Mouse (Mus musculus) retina, embryonic 14.5 days (tissue): ENCODE data around the gene Sos2.
A peak's percentile ranks its signal among the peaks of the same experiment; 100 is the strongest.
"Not testable (repeated sequence)": the region's sequence is repeated elsewhere in the genome, so short reads cannot be mapped to it uniquely, and the experiment has no call there.

Experiments
- DNase-seq: peaks from one replicate; pipeline ENCODE4 v3.0.0-alpha.2; 2015; ENCODE audit warnings: low spot score

Sos2 gene

DNA sequence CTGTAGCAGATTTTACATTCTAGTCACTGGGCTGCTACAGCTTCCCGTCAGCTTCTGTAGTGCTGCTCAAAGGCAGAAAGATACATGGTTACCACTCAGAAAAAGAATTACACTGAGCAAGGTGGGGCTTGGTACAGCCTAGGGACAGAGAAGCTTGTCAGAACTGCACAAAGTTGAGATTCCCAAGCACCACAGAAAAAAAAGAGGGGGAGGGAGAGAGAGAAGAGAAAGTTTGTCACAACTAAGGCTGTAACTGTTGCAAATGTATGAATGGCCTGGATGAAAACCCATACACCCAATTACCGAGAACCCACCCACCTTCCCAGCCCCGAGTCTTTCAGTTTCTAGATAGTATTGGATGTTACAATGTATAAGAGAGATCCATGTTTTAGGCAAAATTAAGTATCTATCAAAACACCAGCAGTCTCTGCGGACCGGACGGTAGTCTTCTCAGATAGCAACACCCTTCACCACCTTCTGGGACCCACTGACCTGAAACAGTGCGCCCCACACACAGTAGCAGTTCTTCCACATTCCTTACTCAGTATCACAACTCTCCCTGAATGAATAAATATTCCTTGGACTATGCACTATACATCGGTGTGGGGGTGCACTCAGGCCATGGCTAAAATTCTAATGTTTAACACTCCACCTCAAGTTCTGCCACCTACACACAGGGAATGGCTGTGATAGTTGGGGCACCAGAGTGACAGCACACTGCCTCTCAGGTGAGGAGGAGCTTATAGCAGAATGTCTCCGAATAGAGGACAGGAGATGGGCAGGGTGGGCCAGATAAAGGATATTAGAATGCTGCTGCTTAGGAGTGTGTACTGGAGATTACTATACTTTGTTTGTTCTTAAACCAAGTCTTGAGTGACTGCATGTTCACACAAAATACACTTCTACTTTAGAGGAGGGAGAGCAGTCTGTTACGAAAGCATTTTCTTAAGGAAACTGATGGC lies 6.8 kb downstream of the Sos2 start:
- DNase-seq, result no peak

DNA sequence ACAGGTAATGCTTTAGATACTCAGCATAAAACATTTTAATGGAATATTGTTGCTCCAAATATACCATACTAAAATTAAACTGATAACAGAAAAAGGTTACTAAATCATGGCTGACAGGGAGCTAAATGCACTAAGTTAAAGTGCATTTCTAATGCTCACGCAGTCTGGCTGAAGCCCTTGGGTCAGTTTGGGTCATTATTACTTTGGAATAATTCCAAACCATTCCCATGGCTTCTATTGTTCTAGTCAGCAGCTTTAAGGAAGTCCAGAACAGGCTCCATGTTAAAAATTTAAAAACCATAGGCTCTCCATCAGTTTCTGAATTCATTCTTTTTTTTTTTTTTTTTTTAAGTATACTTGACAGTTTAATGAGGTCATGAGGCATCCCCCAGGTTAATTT lies 7.5 kb downstream of the Sos2 start:
- DNase-seq, result no peak

DNA sequence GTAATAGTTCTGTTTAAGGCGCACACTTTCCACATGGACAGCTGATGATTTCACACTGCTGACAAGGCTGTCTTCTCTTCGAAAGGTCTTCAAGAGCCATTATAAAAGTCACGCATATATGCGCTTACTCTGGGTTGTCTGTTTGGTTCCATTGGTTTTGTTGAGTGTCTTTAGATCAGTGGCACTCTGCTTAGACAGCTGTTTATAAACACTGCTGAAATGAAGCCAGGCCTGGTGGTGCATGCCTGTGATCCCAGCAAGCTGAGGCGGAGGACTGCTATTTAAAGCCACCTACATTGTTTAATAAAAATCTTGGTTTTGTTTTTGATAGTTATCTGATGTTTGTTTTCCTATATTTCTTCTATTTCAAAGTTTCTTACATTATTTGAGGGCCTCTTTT lies 14.9 kb downstream of the Sos2 start:
- DNase-seq, result no peak

DNA sequence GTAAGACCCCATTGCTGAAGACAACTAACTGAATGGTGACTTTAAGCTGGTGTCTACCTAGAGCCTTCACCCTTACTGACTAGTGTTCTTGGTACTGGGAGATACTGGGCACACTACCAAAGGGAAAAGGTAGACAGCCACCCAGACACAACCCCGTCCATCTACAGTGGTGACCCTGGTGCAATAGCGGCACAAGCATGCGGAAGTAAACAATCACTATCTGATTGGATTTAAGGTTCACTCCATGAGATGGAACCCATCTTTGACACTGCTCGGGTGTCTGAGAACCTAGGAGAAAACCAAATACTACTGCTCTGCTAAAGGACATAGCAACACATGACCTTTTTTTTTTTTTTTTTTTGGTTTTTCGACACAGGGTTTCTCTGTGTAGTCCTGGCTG lies 20.0 kb downstream of the Sos2 start:
- no peak for DNase-seq

DNA sequence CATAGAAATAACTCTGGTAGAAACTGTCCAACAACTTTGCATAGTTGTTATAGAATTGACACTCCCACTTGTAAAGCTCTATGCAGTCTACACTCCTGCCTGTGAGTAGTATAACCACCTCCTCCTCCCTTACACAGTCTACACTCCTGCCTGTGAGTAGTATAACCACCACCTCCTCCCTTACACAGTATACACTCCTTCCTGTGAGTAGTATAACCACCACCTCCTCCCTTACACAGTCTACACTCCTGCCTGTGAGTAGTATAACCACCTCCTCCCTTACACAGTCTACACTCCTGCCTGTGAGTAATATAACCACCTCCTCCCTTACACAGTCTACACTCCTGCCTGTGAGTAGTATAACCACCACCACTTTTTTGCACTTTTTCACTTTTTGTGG lies 27.7 kb downstream of the Sos2 start:
- peak; percentile 22 for DNase-seq

DNA sequence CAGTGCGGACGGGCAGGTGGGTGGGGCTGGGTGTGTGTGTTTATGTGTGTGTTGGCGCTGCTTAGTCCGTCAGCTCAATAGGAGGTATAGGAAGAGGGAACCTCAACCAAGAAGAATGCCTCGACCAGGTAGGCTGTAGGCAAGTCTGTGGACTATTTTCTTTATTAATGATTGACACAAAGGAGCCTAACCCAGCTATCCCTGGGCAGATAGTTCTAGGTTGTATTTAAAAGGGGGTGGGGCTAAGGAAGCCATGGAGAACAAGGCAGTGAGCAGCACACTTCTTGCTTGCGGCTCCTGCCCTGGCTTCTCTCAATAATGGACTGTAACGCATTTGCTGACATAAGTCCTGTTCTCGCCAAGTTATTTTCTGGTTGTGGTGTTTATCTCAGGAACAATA lies 32.1 kb downstream of the Sos2 start:
- no peak for DNase-seq

DNA sequence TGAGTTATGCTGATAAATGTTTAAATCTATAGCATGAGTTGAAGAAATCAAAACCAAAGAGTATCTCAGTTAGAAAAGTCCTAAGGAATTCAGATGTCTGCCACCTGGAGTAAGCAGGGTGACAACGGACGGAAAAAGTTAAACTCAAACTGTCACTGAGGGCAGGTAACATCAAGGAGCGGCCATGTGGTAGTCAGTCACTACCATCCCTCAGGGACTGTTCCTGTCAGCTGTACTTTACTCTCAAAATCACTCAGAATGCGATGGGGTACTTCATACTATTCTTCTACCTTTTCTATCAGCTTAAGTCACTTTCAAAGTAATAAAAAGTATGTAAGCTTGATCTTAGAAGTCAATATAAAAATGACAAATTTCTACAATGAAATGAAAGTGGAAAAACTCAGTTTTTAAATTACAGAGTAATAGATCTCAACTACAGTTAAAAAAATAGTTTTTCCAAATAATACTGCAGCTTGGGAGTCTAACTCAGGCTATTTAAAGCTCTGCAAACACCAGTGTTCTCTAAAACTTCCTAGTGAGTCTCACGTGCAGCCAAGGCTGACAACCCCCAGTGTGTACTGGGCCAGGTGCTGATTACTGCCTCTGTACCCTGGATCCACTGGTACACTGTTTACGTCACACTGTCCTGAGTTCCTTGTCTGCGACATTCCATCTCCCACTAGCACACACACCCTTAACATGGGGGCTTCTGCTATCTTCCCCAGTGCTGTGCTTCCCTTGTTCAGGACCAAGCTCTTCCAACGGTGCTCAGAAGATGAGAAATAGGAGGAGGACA lies 35.6 kb downstream of the Sos2 start:
- no peak for DNase-seq

DNA sequence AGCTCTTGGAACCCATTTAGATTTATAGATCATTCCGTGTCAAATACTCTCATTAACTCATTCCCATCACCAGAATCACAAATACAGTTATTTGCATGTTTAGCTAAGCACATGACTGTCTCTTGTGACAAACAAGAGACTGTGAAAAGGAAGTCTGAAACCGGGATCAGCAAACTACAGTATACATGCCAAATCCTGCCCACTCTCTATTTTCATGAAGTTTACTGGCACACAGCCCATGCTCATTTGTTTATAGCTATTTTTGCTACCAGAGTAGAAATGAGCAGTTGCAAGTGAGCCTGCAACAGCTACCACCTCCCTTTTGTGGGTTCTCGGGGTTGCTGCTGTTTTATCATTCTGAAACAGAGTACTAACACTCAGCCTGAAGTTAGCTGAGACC lies 36.8 kb downstream of the Sos2 start:
- DNase-seq, result no peak

DNA sequence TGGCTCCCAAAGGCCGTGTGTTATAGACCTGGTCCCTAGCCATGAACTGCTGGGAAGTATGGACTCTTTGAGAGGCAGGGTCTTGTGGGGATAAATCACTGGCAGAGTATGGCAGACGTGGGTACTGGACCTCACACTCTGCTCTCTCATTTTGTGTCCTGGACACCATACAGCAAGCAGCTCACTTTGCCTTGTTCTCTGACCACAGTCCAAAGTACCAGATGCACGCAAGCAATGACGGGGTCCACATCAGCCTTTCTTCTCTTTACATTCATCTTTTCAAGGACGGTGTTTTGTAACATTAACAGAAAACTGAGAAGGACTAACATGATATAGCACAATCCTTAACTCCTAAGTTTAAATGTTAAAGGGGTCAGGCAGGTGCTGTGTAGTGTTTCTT lies 38.8 kb downstream of the Sos2 start:
- no peak for DNase-seq

DNA sequence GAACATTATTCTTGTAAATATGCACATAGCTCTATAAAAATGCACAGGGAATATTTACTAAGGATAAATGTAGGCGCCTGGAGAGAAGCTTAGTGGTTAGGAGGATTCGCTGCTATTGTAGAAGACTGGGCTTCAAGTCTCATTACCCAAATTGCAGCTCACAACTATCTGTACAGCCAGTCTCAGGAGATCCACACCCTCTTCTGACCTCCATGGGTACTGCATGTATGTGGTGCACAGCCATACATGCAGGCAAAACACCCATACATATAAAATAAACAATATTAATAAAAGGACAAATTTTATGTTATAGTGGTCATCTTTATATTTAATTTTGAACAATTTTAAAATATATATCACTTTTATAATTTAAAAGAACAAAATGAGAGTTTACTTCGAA lies 46.9 kb downstream of the Sos2 start:
- peak; percentile 65 for DNase-seq

DNA sequence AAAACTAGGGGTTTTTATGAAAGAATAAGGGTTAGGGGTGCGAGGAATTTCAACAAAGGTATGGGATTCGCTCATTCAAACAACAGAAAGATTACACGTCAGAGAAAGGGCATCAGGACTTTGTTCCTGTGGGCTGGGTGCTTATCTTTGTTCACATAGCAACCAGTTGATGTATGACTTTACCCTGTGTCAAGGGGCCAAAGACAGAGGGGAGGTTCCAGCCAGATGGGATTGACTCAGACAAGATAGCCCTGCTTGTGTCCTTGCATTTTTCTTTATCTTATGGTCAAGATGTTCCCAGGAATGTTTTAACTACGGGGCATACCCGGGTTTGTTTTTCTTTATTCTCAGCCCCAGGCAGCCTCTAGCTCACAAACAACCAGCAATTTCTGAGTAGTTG lies 63.1 kb downstream of the Sos2 start:
- DNase-seq, result not testable (repeated sequence)

DNA sequence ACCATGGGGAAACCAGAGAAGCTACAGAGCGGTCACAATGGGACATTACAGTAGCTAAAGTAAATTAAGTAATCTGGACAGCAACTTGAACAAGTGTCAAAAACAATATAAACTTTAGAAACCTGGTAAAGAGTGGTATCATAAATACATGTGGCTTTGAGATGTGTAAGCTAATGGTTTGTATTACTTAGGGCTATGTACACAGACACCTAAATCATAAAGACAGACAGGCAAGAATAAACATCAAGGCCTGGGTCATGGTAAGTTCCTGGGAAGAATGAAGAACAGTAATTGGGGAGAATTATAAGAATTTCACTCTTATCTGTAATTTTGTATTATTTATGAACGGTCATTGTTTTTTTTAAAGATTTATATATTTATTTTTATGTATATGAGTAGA lies 77.3 kb downstream of the Sos2 start:
- no peak for DNase-seq

DNA sequence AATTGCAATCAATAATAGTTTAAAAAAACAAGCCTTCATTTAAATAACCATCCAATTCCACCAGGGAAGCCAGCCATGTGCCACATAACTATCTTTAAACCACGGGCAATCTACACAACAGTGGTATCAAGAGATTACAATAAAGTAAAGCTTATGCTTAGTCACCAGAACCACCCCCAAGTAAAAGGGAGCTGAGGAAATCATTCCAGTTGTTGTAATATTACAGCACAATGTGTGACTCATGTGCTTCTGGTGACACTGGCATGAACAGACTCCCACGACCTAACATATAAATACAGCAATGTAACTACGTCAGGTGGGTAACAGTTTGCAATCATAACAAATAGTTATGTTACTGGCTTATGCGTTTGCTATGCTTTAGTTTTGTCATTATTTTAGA lies 84.2 kb downstream of the Sos2 start:
- no peak for DNase-seq

DNA sequence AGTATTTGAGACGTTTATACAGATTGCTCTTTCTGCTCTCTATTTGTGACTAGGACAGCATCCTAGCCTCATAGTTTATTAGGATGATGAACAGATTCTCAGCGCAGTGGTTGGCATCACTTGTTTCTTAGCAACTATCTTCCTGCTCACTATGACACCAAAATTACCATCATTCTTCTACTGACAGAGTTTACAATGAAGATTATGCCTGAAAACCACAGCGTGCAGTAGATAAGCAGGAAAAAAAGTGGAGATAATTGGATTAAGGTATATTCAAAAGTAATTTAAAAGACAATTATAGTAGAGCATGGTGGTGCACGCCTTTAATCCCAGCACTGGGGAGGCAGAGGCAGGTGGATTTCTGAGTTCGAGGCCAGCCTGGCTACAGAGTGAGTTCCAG lies 88.5 kb downstream of the Sos2 start:
- DNase-seq, result no peak

DNA sequence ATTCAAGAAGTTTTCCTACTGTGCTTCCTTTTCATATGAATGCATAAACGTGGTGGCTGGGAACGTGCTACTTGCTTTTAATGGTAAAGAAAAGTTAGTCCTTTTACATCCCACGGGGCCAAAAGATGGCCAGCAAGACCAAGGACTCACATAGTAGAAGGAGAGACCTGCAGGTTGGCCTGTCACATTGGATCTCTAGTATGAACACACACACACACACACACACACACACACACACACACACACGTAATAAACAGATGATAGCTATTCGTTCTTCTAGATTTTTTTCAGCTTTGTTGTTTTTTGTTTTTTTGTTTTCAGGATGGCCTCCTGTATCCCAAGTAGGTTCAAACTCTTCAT lies 98.4 kb downstream of the Sos2 start:
- DNase-seq, result no peak

DNA sequence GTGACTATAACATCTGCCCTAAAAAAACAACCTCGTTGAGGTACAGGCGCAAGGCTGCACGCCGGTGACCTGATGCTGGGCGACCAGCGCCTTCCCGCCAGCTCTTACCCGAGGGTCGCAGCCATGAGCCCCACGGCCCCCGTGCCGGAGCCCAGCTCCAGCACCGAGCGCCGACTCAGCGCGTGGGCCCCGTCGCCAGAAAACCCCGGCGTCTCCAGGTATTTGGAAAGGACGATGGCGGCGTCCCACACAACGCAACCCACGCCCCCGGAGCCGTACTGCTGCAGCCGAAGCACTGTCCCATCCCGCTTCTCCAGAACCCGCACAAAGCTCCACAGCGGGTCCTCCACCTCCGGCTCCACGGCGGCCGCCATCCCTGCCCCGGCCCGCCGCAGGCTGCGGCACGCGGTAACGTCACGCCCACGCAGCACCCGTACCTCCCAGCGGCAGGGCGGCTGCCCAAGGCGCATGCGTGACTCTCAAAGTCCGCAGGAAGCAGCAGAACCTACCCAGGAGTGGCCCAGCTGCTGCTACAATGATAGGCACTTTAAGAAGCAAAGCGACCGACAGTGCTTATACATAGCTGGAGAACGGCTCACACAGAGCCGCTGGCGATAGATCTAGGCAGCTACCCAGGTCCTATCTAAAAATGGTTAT lies 98.9 kb downstream of the Sos2 start, which contains the start of gene Vcpkmt:
Gene Vcpkmt (minus strand): TSS at position 416 of the 657 bp plus-strand sequence.
- DNase-seq, result peak; percentile 90

DNA sequence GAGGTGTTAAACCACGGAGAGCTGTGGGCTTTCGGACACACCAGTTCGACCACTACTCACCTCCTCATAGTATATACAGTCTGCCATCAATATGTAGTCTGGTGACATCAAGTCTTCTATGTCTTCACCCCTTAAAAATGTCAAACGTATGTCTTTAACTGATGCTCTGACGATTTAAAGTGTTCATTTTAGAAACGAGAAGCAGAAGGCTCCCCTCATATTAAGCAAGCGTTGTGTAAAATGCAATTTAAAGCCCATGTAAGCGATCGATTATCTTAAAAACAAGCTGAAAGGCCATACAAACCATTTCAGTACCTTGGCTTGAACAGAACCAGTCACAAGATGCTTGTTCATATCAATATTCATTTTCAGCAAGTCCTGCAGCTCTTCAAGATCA lies 99.4 kb downstream of the Sos2 start:
- DNase-seq, result peak; percentile 9

DNA sequence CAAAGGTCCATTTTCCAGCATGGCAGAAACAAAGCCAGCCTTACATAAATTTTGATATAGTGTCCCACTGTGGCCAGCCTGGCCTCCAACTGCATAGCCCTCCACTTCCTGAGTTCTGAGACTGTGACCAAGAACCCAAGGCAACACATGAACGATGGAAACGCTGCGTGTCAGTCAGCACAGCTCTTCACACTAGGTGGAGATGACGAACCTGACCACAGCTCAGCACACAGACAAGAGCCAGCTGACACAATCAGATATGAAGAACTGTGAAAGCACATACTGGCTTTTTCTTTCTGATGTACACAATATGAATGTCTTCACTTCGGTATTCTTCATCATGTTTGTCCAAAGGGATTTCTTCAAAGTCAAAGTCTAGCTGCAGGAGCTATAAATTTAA lies 102.0 kb downstream of the Sos2 start:
- no peak for DNase-seq

DNA sequence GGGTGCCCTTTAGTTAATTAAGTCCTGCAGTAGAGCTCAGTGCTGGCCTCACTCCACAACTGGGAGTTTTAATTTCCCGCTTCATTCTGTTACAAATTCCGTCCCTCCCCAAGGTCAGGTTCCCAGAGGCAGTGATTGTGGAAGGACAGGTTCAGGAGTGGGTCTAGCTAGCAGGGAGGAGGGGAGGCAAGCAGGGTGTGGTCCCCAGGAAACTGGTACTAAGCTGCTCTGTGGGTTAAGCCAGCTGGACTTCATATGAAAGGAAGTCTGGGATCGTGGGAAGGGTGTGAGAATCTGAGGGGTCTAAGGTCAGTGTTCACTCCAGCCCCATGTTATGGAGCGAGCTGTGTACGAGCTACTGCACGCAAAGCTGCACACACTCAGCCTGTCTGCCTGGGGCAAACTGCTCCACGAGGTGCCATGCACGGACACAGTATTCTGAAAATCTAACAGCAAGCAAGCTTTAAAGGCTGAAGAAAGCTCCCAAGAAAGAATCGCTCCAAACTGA lies 105.5 kb downstream of the Sos2 start:
- DNase-seq, result no peak

DNA sequence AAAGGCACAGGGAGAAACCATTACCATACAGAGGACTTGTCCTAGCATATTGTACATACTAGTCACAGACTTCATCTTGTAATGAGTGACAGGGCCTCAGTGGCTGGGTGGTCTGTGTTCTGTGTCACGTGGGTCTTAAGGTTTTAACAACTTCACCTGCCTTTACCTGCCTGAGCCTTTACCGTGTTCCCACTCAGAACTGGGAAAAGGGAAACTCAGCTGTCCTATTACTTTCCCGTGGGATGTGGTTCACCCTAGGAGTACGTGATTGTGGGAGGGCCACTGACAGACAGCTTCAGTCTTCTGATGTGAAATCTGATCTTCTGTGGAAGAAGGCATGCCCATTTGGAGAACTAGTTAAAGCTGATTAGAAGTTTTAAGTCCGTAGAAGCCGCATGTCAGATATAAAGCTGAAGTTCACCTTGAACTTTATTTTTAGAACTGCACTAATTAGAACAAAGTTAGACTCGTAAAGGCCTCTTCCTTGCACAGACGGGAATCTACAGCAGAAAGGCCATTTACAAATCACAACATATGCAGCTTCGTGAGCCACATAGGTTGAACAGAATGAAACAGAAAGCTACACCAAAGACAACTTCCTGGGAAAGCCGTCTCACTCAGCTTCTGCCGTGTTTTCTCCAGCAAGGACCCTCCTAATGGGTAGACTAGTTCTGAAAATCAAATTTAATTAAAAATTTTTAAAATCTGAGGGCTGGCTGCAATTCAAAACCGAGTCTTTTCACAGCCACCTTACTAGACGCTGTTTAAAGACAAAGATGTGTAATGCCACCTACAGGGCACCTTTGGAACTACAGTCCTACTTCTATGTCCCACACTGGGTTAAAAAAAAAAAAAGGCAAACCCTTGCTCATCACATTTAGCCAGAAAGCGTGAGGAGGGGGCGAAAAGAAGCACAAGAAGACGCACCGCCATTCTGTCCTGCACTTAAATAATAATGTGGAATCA lies 107.5 kb downstream of the Sos2 start:
- peak; percentile 96 for DNase-seq

DNA sequence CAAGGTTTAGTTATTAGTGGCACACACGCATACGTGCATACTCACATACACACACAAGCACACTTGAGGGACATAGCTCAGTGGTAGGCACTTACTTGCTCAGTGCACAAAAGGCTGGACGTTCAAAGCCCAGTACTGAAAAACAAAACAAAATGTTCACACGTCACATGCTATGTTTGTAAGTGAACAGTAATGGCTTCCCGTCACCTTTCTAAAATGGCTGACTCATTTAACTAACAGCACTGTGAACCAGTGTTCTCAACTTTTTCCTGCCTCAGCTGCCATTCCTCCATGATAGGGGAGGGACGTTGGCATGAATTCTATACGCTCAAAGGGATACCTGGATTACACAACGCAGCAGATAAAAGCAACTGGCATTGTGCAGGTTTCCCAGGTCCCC lies 108.4 kb downstream of the Sos2 start:
- no peak for DNase-seq
